Mouse (Mus musculus) adrenal gland, postnatal 4 days (tissue): ENCODE measurements around the gene Fam193a. TPM values are rescaled to one million over a fixed set of nuclear protein-coding genes. Genes with fewer than 3 reads are reported as not detected.

Experiments used
- DNase-seq, 2 experiments: peaks; one replicate each; pipeline ENCODE4 v3.0.0; 2021 to 2022; ENCODE audit warnings: low spot score in 2 of 2, mixed read lengths in 2 of 2
- long read RNA-seq, 2 experiments: library from polyadenylated mRNA; stranded (forward); transcript quantifications; one replicate each; pipeline ENCODE4 v2.0.0; 2021
- total RNA-seq, 2 experiments: library from RNA; stranded (reverse); gene quantifications; 2 replicates each; pipeline ENCODE4 v1.2.3; 2021

Fam193a gene
- total RNA-seq = 10 to 100 TPM; 40.4 to 42.5 TPM
- long read RNA-seq, experiment 1, partial matches to known transcripts = 1 of 3 reads
- long read RNA-seq, experiment 1, other reads (novel, unspliced or antisense) = 2 of 3 reads
- long read RNA-seq, experiment 2, partial matches to known transcripts = 3 of 10 reads
- long read RNA-seq, experiment 2, other reads (novel, unspliced or antisense) = 7 of 10 reads

GRCm38 (mm10) chr5:34369341-34370021 lies at the start of gene Fam193a:
TSS of gene Fam193a (plus strand) at chr5:34369933.
- peak; percentile 91 to 95 for DNase-seq

DNA sequence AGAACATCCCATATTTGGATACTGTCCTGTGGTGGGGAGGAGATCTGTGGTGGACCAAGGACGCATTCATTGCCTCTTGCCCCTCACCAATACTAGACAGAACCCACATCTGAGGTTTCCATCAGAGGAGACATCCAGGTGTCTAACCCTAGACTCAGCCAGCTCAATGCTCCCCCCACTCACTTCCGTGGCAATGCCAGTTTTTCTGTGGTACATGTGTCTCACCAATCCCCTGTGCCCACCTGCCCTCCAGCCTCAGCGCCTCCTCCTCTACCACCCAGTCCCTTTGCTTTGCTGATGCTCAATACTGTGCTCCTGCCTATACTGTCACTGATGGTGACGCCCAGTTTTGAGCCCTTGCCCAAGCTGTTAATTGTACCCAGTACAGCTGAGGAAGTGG lies 48.5 kb upstream of the Fam193a start:
- DNase-seq = no peak

GRCm38 (mm10) chr5:34325286-34325685 lies 44.4 kb upstream of the Fam193a start:
- no peak for DNase-seq

- DNase-seq = no peak
These were observed 43.5 kb upstream of the Fam193a start for GRCm38 (mm10) chr5:34326249-34326691.

GRCm38 (mm10) chr5:34326875-34327576 lies 42.7 kb upstream of the Fam193a start:
- peak in 1 of 2 experiments; percentile 9 for DNase-seq

DNA sequence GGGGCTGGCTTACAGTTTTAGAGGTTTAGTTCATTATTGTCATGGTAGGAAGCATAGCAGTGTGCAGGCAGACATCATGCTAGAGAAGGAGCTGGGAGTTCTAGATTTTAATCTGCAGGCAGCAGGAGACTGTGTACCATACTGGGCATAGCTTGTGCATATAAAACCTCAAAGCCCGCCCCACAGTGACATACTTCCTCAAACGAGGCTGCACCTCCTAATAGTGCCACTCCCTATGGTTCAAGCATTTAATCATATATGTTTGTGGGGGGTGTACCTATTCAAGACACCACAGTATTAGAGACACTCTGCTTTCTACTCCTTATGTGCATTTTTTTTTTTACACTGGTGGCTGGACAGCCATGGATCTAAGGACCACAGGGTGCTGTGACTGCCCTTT lies 39.6 kb upstream of the Fam193a start:
- no peak for DNase-seq

DNA sequence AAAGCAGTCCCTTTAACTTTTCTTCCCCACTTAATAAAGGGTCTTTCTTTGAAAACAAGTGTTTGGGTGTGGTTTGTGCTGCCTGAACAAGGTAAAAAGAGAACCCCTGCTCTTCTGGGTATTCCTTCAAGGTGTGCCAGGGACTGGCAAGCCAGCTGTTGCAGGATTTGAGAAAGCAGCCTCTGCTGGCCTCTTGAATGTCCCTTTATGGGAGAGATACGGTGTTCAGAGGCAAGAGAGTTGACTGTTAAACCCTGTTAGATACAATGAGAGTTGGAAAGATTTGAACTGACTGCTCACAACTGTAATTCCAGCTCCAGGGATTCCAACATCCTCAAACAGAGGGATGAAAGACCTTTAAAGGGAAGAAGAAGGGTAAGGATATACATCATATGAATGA lies 35.7 kb upstream of the Fam193a start:
- no peak for DNase-seq

DNA sequence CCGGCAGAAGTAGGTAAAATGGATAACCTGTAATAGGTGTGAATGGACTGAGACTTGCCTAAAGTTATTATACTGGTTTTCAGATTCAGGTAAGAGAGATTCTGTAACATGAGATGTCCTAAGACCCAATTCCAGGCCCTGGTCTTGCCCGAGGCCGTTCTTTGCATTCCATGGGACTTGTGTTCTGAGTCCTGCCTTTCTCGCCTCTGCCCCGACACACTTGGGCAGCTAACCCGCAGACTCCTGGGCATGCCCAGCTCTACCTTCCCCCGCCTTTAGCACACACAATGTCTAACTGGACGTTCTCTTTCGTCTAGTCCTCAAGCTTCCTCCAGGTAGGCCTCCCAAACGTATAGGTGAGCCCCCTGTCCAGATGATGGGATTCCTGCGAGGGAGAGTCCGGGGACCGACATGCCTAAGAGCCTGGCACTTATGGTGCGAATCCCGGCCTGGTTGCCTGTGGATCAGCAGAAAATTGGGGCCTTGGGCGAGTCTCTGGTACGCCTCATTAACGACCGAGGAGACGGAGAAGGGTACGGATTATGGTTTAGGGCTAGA lies 34.1 kb upstream of the Fam193a start:
- peak in 1 of 2 experiments; percentile 4 for DNase-seq

GRCm38 (mm10) chr5:34336097-34336774 lies 33.5 kb upstream of the Fam193a start, which contains the start of gene Rnf4:
TSS of gene Rnf4 (plus strand) at chr5:34336289.
- DNase-seq = peak; percentile 92 to 95

DNA sequence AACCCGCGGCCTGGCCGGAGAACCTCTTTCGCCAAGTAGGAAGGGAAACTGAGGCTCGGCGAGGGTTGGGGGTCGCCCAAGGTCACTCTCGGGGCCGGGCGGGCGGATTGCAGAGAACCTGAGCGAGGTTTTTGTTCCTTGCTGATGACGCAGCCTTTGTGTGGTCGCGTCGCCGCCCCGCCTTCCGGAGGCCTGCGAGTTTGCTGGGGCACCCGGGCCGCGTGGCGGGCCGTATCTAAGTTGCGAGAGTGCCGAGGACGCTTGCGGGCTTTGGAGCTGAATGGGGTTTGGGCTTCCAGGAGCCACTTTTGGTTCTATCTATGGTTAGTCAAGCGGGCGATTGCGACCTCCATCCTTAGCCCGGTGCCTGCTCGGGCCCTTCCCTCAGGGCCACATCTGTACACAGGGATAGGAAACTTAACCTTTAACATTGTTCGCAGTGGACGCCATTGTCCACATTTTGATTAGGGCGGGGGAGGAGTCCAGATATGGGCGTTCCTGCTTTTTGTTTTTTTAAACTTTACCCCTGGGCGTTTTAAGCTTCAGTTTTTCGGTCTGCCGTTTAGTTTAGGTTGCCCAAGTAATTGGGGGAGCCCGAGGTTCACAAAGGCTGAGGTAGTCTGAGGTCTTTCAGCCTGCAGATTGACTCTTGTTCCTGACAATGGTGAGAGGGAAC lies 32.8 kb upstream of the Fam193a start:
- DNase-seq = peak; percentile 31 to 34

DNA sequence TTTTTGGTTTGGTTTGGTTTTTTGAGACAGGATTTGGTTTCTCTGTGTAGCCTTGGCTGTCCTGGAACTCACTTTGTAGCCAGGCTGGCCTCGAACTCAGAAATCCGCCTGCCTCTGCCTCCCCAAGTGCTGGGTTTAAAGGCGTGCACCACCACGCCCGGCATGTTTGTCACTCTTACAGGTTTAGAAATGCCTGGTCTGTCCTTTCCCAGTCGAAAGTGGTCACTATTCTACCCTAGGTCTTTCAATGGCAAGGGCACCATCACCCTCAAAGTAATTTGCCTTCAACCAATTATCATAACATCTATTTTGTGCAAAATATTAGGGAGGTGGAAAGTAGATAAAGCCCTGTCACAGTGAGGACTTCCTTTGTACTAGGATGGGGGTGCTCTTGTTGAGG lies 29.5 kb upstream of the Fam193a start:
- no peak for DNase-seq

GRCm38 (mm10) chr5:34352084-34352631 lies 17.6 kb upstream of the Fam193a start:
- DNase-seq = no peak

GRCm38 (mm10) chr5:34360261-34360660 lies 9.5 kb upstream of the Fam193a start:
- DNase-seq = no peak

- no peak for DNase-seq
These were observed 6.6 kb upstream of the Fam193a start for GRCm38 (mm10) chr5:34363115-34363514.

DNA sequence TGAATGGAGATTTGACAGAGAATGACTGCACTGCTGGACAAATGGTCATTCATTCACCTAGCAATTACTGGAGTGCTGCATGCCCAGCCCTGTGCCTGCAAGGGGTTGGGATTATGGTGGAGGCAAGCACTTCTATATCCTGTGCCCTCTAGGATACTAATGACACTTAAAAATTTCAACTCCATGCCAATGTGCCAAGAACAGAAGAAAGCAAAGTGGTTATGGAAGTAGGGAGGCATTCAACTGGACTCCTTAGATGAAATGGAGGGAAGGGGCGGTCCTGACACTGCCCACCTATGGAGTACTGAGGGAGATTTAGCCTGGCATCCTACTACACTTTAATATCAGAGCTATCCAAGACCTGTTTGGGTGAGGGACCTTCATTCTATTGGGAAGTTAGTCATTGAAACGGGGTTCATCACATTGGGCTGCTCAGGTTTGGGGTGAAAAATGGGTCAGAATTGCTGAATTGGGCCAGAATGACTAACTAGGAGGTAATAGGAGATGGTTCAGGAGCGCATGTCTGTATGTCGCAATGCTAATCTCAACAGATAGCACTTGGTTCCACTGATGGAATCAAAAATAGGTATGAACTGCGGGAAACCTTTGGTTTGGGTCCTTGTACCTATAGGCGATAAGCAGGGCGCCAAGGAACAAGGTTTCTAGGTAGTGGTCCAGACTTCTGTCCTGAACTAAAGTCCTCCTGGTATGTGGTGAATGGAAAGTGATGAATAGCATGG lies 1.0 kb upstream of the Fam193a start:
- no peak for DNase-seq

GRCm38 (mm10) chr5:34370022-34370823 lies 490 bp downstream of the Fam193a start:
- peak; percentile 4 to 18 for DNase-seq

DNA sequence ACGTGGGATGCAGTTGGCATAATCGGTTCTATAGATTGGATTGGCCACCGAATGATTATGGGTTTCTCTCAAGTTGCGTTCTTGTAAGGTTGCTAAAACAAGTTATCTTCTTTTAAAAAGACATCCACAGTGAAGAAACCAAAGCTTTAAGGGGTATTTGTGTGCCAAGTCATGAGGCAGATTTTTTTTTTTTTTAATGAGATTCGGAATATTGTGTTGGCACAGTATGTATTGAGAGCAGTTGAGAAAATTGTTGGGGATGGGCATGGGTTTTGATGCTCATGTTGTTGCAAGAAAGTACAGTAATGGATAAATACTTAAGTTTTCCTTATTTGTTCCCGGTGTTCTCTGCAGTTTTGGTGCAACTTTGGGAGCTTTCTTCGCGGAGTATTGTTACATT lies 1.1 kb downstream of the Fam193a start:
- no peak for DNase-seq

DNA sequence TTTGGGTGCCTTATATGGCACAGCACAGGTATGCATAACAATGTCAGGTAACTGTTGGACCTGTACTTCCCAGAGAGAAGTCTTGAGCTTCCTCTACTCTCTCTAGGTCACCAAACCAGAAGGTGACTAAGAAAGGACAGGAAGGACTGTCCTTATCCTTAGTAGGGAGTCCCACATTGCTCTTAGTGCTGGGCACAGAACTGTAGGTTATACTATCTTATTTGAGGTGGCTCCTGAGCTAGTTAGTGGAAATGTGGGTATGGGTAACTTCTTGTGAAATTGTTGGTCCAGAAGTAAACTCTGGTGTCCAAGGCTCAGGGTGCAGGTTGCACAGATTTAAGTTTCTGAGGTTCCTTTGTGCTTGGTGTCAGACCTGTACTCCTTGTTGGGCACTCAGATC lies 2.4 kb downstream of the Fam193a start:
- DNase-seq = no peak

- no peak for DNase-seq
These were observed 2.8 kb downstream of the Fam193a start for GRCm38 (mm10) chr5:34372541-34372940.
